In genomic region chr12:66734536-66734935, GRCm38 (mm10) we compare ENCODE assay signal across 18 mouse cellular contexts.
DNase-seq lines count a peak whose midpoint lies in the region.
"Had no signal": no experiment of that assay in that cellular context is flagged by ENCODE, and none has a peak within 500 bp of the region (broad histone marks: within the 10 kb centered on the region; RNA-seq: fewer than 3 reads in every experiment).

No protein-coding gene starts in this region.

- DNase-seq in embryo, embryonic 10 days (ENCODE audit: low spot score): peak; percentile 15
- no peak for DNase-seq in embryo, embryonic 9.5 days (ENCODE audit: extremely low spot score)
- peak; percentile 24 for DNase-seq in retina, postnatal 1 day
- DNase-seq in retina, embryonic 14.5 days (ENCODE audit: low spot score): no peak
- peak; percentile 1 for DNase-seq in embryo, embryonic 10.5 days (ENCODE audit: low spot score)
- no peak for DNase-seq in left cerebral cortex, postnatal 36 days (ENCODE audit: low spot score in 2 of 2)
- DNase-seq in spleen, adult 18-20 months: no peak
- DNase-seq: adrenal gland, postnatal 10 days; cerebellum, adult 11-12 months; cerebellum, adult 9-11 months; gastrocnemius, postnatal 10 days; heart, postnatal 10 days; kidney, adult 18-20 months; kidney, postnatal 4 days; left cerebral cortex, postnatal 4 days; liver, postnatal 0 days; midbrain, embryonic 14.5 days; right cerebral cortex, postnatal 4 days had no signal

- intact Hi-C loops in left cerebral cortex, postnatal 36 days (cut with DNase I): no loop called here

Comparison
In these comparisons a context has a peak if more than half of its experiments do, and no peak if none do; other contexts are left out.
1. DNase-seq: peak in embryo, embryonic 10 days (single experiment), retina, postnatal 1 day (single experiment) and embryo, embryonic 10.5 days (single experiment); none in embryo, embryonic 9.5 days (single experiment), retina, embryonic 14.5 days (single experiment), left cerebral cortex, postnatal 36 days (0 of 2) and spleen, adult 18-20 months (0 of 2).